Mouse (Mus musculus) ovary, postnatal 10 days (tissue): ENCODE data around the gene Gadd45a.

Source experiments
- DNase-seq: peaks from one replicate; pipeline ENCODE4 v3.0.0; 2022; ENCODE audit warnings: low spot score

Gadd45a gene

GRCm38 (mm10) chr6:67036837-67037628 is at the start of gene Gadd45a:
TSS of gene Gadd45a (minus strand) at chr6:67037457.
- DNase-seq: peak; percentile 94

- no peak for DNase-seq
These were observed 48.7 kb upstream of the Gadd45a start for GRCm38 (mm10) chr6:67085850-67086437.

- no peak for DNase-seq
These were observed 47.2 kb upstream of the Gadd45a start for GRCm38 (mm10) chr6:67084465-67084864.

GRCm38 (mm10) chr6:67081141-67081540 is 43.9 kb upstream of the Gadd45a start:
- no peak for DNase-seq

GRCm38 (mm10) chr6:67078076-67078475 is 40.8 kb upstream of the Gadd45a start:
- no peak for DNase-seq

GRCm38 (mm10) chr6:67077477-67077876 is 40.2 kb upstream of the Gadd45a start:
- DNase-seq: no peak

GRCm38 (mm10) chr6:67076348-67076747 is 39.1 kb upstream of the Gadd45a start:
- no peak for DNase-seq

- no peak for DNase-seq
These were observed 37.6 kb upstream of the Gadd45a start for GRCm38 (mm10) chr6:67074868-67075267.

GRCm38 (mm10) chr6:67073929-67074328 is 36.7 kb upstream of the Gadd45a start:
- no peak for DNase-seq

GRCm38 (mm10) chr6:67073446-67073845 is 36.2 kb upstream of the Gadd45a start:
- DNase-seq: no peak

- no peak for DNase-seq
These were observed 34.4 kb upstream of the Gadd45a start for GRCm38 (mm10) chr6:67071615-67072014.

GRCm38 (mm10) chr6:67069800-67070315 is 32.6 kb upstream of the Gadd45a start:
- DNase-seq: no peak

- DNase-seq: no peak
These were observed 32.0 kb upstream of the Gadd45a start for GRCm38 (mm10) chr6:67069219-67069762.

- DNase-seq: no peak
These were observed 22.8 kb upstream of the Gadd45a start for GRCm38 (mm10) chr6:67060057-67060456.

GRCm38 (mm10) chr6:67057991-67058696 is 20.9 kb upstream of the Gadd45a start:
- DNase-seq: no peak

GRCm38 (mm10) chr6:67057574-67057973 is 20.3 kb upstream of the Gadd45a start:
- DNase-seq: no peak

GRCm38 (mm10) chr6:67056889-67057564 is 19.8 kb upstream of the Gadd45a start:
- no peak for DNase-seq

- DNase-seq: no peak
These were observed 19.0 kb upstream of the Gadd45a start for GRCm38 (mm10) chr6:67056108-67056888.

GRCm38 (mm10) chr6:67050063-67050462 is 12.8 kb upstream of the Gadd45a start:
- no peak for DNase-seq

GRCm38 (mm10) chr6:67049695-67050038 is 12.4 kb upstream of the Gadd45a start:
- DNase-seq: no peak
